Mouse (Mus musculus): Measurements from ENCODE around the gene Slc44a5. TPM values are rescaled to one million over a fixed set of nuclear protein-coding genes. Genes with fewer than 3 reads are reported as not detected.
A peak's percentile ranks its signal among the peaks of the same experiment; 100 is the strongest.

The Slc44a5 gene
- total RNA-seq, 2 experiments from 2014 or later, result 43.9 to 55.5 TPM

DNA sequence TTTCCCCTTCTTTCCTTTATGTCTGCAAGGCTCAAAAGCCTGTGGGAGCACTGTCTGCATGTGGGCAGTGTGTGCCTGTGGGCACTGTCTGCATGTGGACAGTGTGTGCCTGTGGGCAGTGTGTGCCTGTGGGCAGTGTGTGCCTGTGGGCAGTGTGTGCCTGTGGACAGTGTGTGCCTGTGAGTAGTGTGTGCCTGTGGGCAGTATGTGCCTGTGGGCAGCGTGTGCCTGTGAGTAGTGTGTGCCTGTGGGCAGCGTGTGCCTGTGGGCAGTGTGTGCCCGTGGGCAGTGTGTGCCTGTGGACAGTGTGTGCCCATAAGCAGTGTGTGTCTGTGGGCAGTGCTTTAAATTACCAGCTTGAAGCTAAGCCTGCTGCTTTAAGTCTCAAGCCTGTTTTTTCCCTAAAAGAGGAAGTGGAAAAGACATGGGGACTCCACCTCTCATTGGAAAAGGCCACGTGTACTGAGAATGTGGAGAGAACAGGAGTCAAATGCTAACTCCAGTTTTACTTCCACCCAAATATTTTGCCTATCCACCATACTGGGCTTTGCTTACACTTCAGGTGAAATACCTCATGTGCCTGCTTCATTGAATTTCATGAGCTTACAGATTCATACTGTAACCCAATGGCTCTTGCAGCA is 315.3 kb downstream of the Slc44a5 start:
- DNase-seq (ENCODE audit: extremely low spot score in 1 of 2, low spot score in 1 of 2), result no peak

DNA sequence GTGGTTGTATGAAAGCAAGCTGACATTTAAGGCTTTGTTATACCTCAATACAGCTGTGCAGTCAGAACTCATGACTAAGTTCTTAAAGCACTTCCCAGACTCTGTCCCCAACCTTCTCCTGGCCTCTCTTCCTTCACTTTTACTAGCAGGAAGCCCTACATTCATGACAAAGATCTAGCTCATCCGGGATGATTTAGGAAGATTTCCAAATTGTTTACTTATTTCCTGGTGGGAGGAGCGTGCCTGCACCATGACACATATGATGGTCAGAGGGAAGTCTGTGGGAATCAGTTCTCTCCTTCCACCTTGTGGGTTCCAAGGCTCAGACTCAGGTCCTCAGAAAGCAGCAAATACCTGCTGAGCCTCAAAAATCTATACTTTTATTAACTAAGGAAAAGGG is 317.1 kb downstream of the Slc44a5 start:
- no peak for DNase-seq (ENCODE audit: extremely low spot score in 1 of 2, low spot score in 1 of 2)

DNA sequence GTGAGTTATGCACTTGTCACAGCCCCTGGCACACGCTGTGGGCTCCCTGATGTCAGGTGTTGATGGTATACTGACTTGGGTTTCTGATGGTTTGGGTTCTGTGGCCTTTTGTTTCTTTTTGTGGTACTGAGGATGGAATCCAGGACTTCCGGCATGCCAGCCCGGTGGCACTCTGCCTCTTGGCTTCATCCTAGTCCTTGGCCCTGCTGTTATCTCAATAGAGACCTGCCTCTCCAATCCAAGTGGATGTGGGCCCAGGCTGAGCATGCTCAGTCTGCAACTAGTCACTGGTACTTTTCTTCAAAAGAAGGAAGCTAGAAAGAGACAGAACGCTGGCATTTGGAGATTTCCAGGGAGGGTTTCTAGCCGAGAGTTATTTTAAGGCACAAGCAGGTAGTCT is 318.9 kb downstream of the Slc44a5 start:
- no peak for DNase-seq (ENCODE audit: extremely low spot score in 1 of 2, low spot score in 1 of 2)

DNA sequence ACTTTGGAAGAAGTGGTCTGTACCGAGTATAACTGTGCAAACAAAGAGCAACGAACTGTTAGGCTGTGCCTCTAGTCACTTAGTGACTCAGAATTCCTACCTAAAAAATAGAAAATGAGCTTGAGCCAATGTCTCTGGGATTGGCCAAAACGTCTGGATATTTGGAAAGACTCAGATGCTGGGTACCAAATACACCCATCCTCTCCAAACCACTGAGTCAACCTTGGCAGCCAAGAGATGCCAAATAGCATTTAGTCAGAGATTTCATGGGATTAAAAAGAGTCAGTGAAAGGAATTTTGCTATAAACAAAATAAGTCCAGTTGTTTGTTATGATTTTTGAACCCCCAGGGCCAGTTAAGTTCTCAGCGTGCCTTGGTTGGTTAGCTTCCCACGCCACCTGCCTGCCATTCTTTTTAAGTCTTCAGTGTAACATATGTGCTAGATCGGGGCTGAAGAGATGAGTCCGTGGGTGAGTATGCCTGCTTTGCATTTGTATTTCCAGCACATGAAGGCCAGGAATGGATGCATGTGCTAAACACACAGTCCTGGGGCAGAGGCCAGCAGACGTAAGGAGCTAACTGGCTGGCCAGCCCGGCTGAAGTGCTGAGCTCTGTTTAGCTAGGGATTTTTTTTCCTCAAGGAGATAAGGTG is 320.7 kb downstream of the Slc44a5 start:
- no peak for DNase-seq (ENCODE audit: extremely low spot score in 1 of 2, low spot score in 1 of 2)

DNA sequence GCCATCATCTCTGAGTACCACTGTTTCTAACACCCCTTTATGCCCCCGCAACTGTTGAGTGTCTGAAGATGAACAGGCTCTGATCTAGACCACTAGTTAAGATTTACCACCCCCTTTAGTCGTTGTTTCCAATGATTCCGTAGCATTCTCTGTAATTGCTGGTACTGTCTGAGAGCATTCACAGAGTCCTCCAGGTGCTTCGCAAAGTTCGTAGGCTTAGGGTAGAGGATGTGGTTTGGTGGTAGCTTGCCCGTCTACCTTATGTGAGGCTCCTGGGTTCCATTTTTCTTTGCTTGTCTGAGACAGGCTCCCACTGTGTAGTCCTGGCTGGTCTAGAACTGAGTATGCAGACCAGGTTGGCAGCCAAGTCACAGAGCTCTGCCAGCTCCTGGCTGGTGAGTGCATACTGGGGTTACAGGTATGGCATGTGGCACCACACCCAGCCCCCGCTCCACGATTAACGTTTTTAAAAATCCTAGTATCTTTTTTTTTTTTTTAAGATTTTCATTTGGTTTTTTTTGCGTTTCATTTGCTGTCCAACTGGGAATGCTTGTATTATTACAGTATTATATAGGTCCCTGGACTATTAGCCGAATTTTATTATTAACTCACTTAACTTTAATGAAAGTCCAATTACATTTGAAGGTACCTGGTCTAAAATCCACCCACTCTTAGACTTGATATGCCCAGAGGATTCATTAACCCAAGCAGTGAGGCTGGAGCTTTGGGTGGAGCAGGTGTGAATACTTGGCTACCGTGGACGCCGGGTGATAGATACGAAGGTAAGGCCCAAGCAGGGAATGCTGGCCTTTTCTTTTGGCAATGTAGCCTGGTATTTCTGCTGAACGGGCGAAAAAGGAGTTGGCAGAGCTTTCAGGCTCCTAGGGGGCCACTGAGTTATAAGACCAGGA is 321.9 kb downstream of the Slc44a5 start:
- no peak for DNase-seq (ENCODE audit: extremely low spot score in 1 of 2, low spot score in 1 of 2)

DNA sequence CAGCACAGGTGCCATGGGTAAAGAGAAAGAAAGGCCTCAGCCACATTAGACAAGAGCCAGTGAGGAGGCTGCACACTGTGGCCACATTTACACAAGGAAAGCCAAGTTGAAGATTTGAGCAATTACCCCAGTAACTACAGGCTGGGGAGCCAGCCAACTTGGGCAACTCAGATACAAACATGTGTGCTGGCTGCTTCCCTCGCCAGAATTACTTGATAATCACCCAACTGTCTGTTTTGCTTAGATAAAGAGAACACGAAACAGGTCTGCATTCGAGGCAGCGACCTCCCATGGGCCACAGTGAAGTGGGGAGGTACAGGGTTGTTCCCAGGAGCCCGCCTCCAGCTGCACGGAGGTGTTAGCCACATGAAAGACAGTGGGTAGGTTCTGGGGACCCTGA is 324.3 kb downstream of the Slc44a5 start:
- peak in 1 of 2 experiments; percentile 12 for DNase-seq (ENCODE audit: extremely low spot score in 1 of 2, low spot score in 1 of 2)

DNA sequence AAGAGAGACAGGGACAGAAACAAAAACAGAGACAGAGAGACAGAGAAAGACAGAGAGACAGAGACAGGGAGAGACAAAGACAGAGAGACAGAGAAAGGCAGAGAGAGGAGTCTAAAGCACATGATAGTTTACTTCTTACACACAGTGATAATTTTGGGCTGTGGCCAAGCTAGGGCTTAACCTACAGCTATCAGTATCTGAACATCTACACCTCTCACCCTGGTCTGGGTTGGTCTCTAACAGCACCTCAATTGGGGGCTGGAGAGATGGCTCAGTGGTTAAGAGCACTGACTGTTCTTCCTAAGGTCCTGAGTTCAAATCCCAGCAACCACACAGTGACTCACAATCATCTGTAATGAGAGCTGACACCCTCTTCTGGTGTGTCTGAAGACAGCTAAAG is 325.3 kb downstream of the Slc44a5 start:
- no peak for DNase-seq (ENCODE audit: extremely low spot score in 1 of 2, low spot score in 1 of 2)

DNA sequence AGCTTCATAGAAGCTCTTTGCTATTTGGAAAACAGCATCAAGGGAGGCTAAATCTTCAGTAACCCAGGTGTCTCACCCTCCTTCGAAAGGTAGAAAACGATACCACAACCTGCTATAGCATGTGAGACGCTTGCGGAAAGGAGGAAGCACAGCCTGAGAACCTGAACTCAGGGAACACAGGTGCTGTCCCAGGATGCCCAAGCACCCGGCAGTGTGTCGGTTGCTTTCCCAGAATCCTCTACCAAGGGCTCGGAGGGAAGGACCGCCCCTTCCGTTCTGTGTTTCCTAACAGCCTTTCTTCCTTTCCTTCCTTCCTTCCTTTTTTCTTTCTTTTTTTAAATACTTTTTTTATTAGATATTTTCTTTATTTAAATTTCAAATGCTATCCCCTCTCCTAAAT is 326.8 kb downstream of the Slc44a5 start:
- no peak for DNase-seq (ENCODE audit: extremely low spot score in 1 of 2, low spot score in 1 of 2)

DNA sequence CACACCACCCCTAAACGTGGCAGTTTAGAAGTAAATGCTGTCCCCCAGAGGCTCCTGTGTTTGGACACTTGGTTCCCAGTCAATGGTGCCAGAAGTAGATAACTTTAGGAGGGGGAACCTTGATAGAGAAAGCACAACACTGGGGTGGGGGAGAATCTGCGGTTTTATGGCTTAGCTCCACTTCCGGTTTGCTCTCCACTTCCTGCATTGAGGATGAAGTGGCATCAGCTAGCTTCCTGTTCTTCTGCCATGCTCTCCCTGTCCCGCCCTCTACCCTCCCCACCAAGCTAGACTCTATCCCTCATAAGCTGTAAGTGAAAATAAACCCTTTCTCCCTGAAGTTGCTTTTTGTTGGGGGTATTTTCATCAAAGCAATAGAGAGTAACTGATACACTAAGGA is 327.9 kb downstream of the Slc44a5 start:
- no peak for DNase-seq (ENCODE audit: extremely low spot score in 1 of 2, low spot score in 1 of 2)

DNA sequence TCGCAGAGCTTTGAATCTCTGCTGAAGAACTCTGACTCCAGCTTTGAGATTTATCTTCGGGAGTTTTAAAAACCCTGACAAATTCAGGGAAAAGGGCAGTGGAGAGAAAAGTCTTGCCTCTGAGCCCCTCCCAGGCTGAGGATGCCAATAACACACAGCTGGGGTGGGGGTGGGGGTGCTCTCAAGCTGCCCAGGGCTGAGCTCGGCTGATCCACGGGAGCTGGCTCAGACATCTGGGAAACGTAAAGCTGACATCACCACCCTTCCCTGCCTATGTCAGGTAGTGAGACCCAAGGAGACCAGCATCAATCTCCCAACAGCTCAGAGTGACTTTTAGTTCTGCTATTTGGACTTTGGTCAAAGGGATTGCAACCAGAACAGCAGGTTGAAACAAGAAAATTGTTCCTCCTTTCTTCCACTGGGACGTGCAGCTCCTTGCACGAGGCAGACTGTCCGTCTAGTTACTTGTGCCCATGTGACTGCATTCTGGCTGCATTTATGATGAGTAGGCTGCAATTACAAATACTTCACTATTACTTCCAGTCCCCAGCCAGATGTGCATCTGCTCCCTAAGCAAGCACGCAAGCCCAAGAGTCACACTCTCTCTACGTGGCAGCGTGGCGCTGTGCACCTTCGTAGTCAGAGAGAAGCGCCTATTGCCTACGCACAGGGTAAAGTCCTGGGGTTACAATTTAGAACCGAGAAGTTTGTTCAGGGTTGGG is 332.1 kb downstream of the Slc44a5 start:
- no peak for DNase-seq (ENCODE audit: extremely low spot score in 1 of 2, low spot score in 1 of 2)

DNA sequence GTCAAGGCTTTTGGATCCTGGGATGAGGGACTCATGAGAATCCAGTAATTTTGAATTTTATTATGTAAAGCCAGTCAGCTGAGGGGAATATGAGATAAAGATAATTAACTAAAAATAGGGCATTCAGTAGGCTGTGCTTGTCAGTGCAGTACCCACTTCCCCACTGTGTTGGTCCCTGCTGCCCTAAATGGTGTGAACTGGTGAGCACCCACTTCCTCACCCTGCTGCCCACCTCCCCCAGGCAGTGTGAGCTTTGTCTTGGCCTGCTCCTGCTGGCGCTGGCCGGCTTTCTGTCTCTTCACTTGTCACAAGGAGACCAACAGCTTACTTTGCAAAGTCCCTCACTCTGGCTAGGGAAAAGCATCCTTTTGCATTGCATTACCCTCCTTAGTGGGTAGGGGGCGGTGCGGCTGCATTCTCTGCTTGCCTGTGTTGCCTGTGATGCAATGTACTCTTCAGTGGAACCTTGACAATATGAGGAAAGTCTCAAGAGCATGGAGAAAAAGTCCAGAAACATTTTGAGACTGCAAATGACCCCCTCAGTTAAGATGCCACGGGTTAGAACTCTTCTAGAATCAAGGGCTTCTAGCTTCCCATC is 344.5 kb downstream of the Slc44a5 start:
- DNase-seq (ENCODE audit: extremely low spot score in 1 of 2, low spot score in 1 of 2), result no peak

Other genes starting within 250 kb of the Slc44a5 start
- 10 to 100 TPM; 25.6 to 29.0 TPM for gene St6galnac3, start 248.3 kb upstream of the Slc44a5 start, total RNA-seq (2021)
- under 1 TPM in 1 of 2 experiments, not detected in 1; 0.15 TPM for gene Asb17, start 129.2 kb upstream of the Slc44a5 start, total RNA-seq (2021)
- gene Msh4, start 67.3 kb upstream of the Slc44a5 start, total RNA-seq (2021), result under 1 TPM; 0.26 to 0.27 TPM
- 10 to 100 TPM; 72.8 to 73.1 TPM for gene Rabggtb, start 60.4 kb upstream of the Slc44a5 start, total RNA-seq (2021)
- gene Acadm, start 28.8 kb upstream of the Slc44a5 start, total RNA-seq (2021), result 10 to 100 TPM; 40.7 to 48.4 TPM